Comparison of ENCODE assay signal across 8 mouse cellular contexts in the genomic region with DNA sequence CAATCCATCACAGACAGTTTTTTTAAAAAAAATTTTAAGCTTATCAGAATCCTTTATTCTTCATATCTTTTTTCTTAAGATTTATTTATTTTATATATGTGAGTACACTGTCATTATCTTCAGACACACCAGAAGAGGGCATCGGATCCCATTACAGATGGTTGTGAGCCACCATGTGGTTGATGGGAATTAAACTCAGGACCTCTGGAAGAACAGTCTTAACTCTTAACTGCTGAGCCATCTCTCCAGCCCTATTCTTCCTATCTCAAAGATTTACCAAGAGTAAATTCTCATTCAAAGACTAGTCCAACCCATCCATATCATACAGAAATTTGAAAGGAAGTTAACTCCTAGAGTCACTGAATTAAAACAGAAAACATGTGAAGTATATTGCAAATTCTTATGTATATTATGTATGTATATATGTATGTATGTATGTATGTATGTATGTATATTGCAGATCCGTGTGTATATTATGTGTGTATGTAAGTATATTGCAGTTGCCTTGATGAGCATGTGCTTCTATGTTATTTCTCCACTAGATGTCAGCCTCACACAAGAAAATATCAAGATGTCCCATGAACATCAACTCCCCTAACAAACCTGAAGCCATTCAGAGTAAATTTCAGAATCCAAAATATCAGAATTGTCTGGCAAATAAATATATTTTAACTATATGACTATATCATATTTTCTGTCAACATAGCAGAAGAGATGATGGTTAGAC. TPM values are rescaled to one million over a fixed set of nuclear protein-coding genes. Genes with fewer than 3 reads are reported as not detected.
DNase-seq lines count a peak whose midpoint lies in the region; ATAC-seq and TF ChIP-seq lines count a peak whose summit lies in the region.

No protein-coding gene starts in this region.

- DNase-seq in cerebellum, adult 9-10 months: peak; percentile 14
- no peak for DNase-seq in cerebellum, adult 9-11 months
- DNase-seq in thymus, postnatal 0 days (ENCODE audit: low spot score): peak; percentile 54
- no peak for DNase-seq in thymus, postnatal 14 days
- peak; percentile 77 for DNase-seq in hindbrain, postnatal 0 days (ENCODE audit: low spot score)
- peak; percentile 11 for DNase-seq in retina, adult 2 months (ENCODE audit: low read depth, low spot score)
- no peak for DNase-seq in heart, adult 9 months (ENCODE audit: low spot score in 2 of 2)
- DNase-seq in right cerebral cortex, postnatal 10 days (ENCODE audit: low spot score in 2 of 2): no peak

- no peaks in the 10 kb centered on the region for H3K9me3 ChIP-seq in hindbrain, postnatal 0 days (ENCODE audit: low read length)

- H3K27ac ChIP-seq in hindbrain, postnatal 0 days: no peak overlapping the region

- ATAC-seq in hindbrain, postnatal 0 days: peak; percentile 72

- no peaks in the 10 kb centered on the region for H3K4me1 ChIP-seq in hindbrain, postnatal 0 days (ENCODE audit: insufficient read depth, low read length)

- no peak overlapping the region for H3K9ac ChIP-seq in hindbrain, postnatal 0 days (replicated peaks; ENCODE audit: low read length)

- 59% methylated on average over 2 of the region's 2 CpGs for WGBS in hindbrain, postnatal 0 days

- no peak overlapping the region for H3K4me2 ChIP-seq in hindbrain, postnatal 0 days (ENCODE audit: low read depth, low read length)

- H3K27me3 ChIP-seq in hindbrain, postnatal 0 days (ENCODE audit: insufficient read depth, low read length): no peaks in the 10 kb centered on the region

- peak; percentile 72 for TF ChIP-seq CTCF in hindbrain, postnatal 0 days (IDR thresholded peaks at IDR 0.05; ENCODE audit: low read depth)

- no peaks in the 10 kb centered on the region for H3K36me3 ChIP-seq in hindbrain, postnatal 0 days (ENCODE audit: insufficient read depth, low read length)

- H3K4me3 ChIP-seq in hindbrain, postnatal 0 days (ENCODE audit: low read length): no peak overlapping the region

RNA-seq across cellular contexts. Expression of a gene that starts 30.5 kb away (rescaled TPM):
- 0.68 and 1.4 TPM in 2 replicates for polyA plus RNA-seq in thymus, postnatal 0 days (2015; fragmentation: Nextera tagmentation; extraction: Ambion mirVana)
- 0.04 and 0.16 TPM in 2 replicates for total RNA-seq in hindbrain, postnatal 0 days (2014; rRNA removed)
- polyA plus RNA-seq in hindbrain, postnatal 0 days (2015; fragmentation: Nextera tagmentation; extraction: Ambion mirVana): 0.03 TPM in 1 of 2 replicates, not detected in the other

RNA-seq across cellular contexts. Expression of a gene that starts 40.9 kb away (rescaled TPM):
- polyA plus RNA-seq in thymus, postnatal 0 days (2015; fragmentation: Nextera tagmentation; extraction: Ambion mirVana): 143 and 188 TPM in 2 replicates
- not detected in 2 replicates for total RNA-seq in hindbrain, postnatal 0 days (2014; rRNA removed)
- not detected in 2 replicates for polyA plus RNA-seq in hindbrain, postnatal 0 days (2015; fragmentation: Nextera tagmentation; extraction: Ambion mirVana)

Comparison
In these comparisons a context has a peak if more than half of its experiments do, and no peak if none do; other contexts are left out.
1. DNase-seq: peak in cerebellum, adult 9-10 months (single experiment), thymus, postnatal 0 days (single experiment), hindbrain, postnatal 0 days (single experiment) and retina, adult 2 months (single experiment); none in cerebellum, adult 9-11 months (single experiment), thymus, postnatal 14 days (single experiment), heart, adult 9 months (0 of 2) and right cerebral cortex, postnatal 10 days (0 of 2).
2. RNA of a gene that starts 40.9 kb away (polyA plus RNA-seq): 143 to 188 TPM in thymus, postnatal 0 days; not detected in hindbrain, postnatal 0 days; every median in the first group is over 100 times any median in the second.